Mouse (Mus musculus) cerebellum, adult 9-10 months (tissue): ENCODE results near the gene Tnfrsf8.
"Not testable (repeated sequence)": the region's sequence is repeated elsewhere in the genome, so short reads cannot be mapped to it uniquely, and the experiment has no call there.

ENCODE experiments used
- DNase-seq: peaks from one replicate; pipeline ENCODE4 v3.0.0; 2022

Tnfrsf8 gene

DNA sequence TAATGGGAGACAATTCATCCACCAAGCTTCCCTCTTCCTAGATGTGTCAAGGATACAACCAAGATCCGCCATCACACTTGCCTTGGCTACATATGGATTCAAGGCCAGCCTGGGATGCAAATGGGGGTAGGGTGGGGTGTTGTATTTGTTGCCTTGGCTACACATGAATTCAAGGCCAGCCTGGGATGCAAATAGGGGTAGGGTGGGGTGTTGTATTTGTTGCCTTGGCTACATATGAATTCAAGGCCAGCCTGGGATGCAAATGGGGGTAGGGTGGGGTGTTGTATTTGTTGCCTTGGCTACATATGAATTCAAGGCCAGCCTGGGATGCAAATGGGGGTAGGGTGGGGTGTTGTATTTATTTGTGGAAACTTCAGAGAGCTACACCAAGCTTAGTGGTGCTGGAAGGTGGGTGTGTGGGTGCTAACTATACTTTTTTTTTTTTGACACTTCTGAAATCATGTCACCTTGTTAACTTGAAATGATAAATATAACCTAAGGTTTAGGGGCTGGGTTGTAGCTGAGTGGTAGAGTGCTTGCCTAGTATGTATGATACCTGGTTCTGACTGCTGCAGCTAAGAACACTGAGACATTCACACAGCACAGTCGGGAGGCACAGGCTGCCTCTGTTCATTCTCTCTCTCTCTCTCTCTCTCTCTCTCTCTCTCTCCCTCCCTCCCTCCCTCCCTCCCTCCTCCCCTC lies 9.2 kb downstream of the Tnfrsf8 start:
- DNase-seq = not testable (repeated sequence)

DNA sequence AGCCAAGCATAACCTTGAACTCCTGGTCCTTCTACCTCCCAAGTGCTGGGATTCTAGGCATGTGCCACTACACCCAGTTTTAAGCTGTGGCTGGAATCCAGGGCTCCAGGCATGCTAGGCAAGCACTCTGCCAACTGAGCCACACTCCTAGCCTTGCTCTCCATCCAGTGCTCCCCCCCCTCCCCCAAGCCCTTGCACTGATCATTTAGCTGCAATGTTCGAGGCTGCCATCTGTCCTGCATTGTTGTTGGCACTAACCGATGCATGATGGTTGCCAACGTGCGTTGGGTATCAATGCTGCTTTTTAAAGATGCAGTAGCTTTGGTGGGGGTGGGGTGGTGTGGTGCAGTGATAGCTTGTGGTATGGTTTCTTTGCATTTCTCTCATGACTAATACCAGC lies 10.9 kb downstream of the Tnfrsf8 start:
- DNase-seq = no peak

DNA sequence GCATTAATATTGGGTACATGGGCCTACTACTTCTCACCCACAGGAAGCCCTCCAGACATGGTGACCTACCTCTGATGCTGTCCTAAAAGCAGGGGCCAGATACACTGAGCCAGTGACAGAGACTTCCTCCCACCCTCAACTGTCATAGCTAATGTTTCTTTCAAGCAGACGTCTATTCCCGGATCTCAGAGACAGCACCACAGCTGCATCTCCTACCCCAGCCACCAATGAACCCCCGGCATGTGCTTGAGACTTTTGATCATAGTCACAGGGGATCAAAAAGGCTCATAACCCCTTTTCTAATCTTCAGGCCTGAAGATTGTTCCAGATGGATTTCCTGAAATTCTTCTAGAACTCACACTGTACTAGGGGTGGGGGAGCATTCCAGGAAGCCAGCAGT lies 12.9 kb downstream of the Tnfrsf8 start:
- no peak for DNase-seq

DNA sequence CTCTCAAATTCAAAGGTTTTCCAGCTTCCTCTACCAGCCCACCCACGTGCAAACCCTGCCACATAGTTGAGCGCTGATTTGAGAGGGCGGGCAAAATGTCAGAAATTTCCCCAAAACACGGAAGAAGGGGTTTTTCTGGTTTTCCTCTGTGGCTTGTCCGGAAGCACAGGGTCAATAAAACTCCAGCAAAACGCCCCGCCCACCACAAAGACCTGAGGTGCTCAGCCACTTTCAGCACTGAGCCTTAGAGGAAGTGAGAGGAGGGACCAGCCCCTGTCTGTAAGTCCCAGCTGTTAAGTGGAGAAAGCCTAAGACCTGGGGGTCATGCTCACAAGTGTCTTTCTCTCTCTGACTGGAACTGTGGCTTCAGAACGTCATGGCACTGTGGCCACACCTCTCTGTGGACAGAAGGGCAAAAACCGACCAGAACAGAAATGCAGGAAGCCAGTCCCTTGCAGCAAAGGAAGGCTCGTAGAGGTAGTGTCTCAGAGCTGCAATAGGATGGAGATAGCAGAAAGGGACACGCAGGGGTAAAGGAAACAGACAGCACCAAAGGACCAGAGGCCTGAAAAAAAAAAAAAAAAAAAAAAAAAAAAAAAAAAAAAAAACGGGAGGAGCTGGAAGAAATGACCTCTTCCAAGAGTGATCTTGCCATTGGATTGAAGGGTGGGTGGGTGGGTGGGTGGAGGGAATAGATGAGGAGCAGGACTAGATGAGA lies 14.6 kb downstream of the Tnfrsf8 start:
- DNase-seq = no peak

DNA sequence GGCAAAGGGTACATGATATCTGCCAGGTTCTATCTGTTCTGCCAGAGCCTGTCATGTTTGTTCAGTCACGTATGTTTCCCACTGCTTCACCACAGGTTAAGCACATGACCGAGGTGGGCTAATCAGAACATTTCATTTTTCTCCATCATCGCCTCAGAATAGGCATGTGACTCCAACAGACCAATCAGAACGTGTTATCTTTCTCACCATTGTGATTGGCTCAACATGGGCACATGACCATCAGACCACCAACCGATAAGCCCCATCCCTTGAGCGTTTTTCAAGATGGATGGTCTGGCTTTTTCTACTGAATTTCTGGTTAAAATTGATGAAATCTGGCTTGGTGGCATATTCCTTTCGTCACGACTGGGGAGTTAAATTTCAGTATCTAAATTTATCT lies 15.6 kb downstream of the Tnfrsf8 start:
- DNase-seq = no peak

DNA sequence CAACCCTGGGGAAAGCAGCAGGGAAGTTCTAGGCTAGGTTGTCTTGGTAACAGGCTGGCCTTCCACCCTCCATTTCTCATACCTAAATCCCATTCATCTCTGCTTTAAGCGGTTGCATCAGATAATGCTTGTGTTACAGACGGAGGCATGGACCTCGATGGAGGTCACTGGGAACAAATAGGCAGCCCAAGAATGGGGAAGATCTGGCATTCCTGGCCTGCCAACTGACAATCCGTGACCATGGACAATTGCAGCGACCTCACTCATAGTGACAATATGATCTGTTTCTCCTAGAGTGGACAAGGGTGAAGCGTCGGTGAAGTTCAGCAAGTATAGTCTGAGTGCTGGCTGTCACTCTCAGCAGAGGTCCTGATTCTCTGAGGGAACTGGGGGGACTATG lies 16.1 kb downstream of the Tnfrsf8 start:
- DNase-seq = no peak

DNA sequence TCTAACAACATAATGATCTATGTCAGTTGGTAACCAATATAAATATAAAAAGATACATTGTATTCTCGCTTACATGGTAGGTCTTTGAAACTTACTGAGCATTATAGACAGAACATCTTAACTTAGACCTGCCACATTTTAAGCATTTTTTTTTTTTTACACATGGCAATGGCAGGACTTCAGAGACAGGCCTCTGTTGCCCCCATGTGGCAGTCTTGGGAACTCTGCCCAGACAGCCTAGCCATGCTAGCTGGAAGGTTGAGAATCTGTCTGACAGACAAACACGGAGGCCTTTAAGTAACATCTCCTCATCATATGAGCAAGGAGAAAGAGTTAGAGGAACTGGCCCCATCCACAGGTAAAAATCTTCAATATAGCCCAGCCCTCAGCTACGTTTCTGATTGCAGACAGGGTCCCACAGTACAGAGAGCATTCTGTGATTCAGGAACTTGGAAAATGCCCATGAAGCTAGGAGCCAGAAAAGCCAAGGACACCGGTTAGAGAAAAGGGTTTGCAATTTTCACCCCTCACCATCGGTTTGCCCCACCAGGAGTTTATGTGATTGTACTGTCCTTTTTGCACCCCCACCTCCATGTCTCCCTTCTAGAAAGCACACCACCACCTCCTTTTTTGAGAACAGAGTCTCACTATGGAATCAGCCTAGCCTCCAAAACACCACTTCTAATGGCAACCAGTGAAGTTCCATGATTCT lies 19.2 kb downstream of the Tnfrsf8 start:
- no peak for DNase-seq

DNA sequence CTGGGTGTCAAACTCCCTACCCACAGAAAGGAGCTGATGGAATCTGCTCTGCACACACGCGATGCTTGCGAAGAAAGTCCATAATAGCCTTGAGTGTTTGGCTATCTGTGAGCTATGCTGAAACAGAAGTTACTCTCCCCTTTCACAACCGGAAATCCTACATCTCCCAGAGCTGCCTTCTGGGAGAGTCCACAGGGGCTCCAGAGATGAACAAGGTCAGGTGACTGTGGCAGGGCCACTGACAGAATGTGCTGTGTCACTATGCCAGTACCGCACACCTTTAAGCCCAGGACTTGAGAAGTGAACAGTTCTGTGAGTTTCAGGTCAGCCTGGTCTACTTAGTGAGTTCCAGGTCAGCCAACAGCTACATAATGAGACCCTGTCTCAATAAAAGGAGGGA lies 20.4 kb downstream of the Tnfrsf8 start:
- DNase-seq = no peak

DNA sequence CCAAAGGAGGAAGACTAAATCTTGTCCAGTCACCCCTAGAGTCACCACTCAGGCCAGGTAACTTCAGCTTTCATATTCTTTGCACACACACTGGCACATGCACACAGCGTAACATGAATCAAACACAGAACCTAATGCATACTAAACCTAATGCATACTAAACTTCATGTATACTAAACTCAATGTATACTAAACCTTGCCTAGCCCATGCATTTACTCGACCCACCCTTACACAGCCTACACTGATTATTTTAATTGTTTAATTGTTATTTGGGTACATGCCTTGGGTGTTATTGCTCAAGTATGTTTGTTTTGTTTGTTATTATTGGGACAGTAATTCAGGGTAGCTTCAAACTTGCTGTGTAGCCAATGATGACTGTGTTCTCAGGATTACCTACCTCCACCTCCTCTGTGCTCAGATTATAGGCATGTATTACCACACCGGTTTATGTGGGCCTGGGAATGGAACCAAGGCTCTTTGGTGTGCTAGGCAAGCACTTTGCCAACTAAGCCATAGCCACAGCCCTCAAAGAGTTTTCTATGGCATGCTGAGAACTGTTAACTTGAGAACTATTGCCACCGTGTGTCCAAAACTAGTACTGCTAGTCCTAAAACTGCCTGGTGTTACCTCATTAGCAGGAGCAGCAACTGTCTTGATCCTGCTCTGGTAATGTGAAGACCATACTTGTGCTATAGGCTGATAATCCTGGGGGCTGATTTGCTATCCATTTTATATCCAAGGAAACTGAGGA lies 28.4 kb downstream of the Tnfrsf8 start:
- peak; percentile 37 for DNase-seq

DNA sequence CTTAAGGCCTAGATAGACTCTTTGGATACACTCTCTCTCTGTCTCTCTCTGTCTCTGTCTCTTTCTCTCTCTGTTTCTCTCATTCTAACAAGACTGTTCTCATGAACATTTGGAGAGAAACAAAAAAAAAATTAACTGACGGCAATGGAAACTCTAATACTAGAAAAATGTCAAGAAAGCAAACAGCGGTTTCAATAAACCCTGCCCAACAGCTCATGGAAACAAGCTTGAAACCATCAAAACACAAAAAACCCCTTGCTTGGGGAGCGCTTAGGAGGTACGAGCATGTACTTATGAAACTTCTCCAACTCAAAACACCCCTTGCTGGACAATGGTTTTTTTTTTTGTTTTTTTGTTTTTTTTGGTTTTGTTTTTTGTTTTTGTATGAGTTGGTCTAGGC lies 30.3 kb downstream of the Tnfrsf8 start:
- no peak for DNase-seq

DNA sequence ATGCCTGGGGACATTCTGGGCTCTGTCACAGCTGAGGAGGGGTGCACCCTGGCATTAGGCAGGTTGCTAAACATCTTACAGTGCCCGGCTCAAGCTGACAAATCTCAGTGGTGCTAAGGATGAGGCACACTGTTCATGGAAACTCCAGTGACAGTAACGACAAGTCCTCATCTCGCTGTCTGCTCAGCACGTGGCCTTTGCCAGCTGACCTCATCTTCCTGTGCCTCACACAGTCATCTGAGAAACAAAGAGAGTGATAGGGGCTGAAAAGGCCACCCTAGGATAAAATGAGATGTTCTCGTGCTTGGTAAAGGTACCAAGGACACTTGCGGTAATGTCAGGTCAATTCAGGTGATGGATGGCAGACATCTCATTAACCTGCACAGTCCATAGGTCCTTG lies 31.5 kb downstream of the Tnfrsf8 start:
- DNase-seq = no peak

DNA sequence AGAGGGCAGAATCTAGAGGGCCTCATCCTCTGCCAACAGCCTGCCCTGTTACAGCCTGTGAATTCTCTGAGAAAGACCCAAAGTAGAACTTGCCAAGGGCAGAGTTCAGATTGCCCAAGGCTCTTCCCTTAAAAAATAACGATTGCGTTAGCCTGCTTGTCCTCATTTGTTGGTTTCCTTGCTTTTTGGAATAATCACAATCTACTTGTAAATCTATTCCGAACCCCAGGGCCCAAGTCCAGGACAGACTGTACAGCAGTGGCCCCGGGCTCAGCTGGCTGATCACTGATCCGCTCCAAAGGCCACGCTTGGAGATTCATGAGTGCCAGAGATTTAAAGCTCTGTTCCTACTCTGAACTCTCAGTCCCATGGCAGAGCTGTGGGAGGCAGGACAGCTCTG lies 34.0 kb downstream of the Tnfrsf8 start:
- no peak for DNase-seq

DNA sequence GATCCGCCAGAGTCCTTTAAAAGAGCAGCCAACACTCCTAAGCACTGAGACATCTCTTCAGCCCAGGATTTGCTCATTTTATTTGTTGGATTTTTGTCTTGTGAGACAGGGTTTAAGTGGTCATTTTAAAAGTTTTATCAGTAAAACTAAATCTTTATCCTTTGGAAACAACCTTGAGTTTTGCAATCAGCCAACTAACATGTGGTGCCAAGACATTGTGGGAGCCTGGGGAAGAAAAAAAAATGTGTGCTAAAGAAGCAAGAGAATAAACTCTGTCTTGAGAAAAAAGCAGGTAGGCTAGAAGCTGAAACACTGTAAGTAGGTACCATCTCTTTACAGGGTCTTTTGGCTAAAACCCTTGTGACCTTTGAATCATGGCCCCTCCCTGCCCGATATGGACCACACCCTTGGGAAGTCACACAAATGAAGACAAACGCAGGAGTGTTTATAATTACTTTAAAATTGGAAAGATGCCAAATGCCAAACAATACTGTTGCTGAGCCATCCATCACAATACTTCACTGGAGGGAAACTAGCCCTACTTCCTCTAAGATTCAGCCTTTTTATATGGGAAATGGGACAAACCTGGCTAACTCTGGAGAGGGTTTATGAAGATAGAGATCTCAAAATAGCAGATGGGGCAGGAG lies 36.1 kb downstream of the Tnfrsf8 start:
- DNase-seq = no peak

DNA sequence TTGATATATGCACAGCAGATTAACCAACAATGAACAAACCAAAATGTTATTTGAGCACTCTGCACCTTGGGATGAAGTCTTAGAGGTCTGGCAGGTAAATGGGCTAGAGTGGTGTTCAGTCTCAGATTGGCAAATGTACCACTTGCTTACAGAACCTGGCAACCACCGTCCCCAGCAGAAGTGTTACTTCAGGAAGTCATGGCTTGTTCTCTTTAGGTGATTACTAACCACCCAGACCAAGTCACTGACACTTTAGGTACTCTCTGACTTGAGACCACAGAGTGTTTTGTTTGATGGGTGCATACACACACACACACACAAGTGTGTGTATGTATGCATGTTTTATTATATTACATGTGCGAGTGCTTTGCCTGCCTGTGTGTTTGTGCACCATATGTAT lies 36.7 kb downstream of the Tnfrsf8 start:
- no peak for DNase-seq

DNA sequence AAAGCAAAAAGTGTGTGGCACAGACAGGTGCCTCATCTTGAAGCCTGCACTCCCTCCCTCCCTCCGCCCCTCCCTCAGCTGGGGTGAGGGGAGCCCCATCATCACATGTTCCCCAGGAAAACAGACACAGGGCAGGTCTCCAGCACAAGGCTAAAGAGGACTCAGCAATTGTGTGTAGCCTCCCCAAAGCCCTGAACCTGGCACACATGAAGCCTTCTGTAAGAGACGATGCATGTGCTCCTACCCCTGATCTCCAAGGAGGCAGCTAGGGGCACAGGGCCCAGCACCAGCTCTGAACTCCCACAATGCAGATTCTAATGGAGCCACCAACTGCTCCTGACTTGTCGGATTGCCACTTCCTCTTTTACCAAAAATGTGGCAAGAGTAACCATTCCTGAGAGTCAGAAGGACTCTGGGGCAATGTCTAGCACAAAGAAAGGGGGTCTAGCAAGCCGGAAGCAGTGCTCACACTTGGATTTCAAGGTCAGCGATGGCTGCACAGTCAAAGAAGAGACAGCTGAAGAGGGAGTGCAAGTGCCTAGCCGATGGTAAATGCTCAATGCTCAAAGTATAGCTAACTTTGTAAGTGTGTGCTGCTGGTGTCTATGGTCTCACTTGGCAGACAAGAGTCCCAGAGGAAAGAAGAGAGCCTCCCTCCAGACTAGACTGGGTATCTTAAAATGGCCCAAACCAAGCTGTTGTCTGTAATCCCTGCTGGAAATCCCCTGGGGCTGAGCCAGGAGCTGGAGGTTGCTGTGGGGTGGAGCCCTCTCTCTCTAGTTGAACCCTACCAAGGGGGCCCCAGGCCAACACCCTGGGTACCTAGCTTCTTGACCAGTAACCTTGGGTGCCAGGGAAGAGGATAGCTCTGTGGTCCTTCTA lies 38.4 kb downstream of the Tnfrsf8 start:
- DNase-seq = no peak

DNA sequence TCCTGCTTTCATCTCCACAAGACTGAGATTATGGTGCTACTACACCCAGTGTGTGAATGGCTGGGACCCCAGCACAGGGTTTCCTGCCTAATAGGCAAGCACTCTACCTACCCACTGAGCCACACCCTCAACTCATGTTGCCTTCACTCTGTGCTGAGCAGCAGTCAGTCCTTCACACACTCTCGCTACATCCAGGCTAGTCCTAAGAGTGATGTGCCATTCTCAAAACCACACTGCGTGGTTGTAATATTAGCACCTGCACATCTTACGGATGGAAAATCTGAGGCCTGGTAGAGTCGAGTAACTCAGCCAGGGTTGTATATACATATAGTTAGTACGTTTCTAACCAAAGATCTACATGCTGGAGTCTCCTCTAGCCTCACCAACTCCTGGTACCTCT lies 40.1 kb downstream of the Tnfrsf8 start:
- DNase-seq = no peak

DNA sequence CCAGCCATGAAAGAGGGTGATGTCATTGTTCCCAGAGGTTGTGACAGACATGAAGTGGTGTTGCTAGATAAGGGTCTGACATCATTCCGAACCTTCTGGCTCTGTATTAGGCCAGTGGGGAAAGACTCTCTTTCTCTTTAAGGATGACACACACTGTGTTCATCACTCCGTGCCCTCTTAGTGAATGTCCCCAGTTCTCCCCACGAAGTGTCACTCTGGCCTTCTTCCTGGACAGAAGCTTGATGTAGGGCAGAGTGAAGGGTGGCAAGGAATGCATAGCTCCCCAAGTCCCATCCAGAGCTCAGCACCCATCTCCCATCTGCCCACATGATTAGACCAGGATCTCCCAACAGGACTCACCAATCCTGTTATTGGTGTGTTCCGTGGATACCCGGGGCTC lies 41.0 kb downstream of the Tnfrsf8 start:
- DNase-seq = no peak

DNA sequence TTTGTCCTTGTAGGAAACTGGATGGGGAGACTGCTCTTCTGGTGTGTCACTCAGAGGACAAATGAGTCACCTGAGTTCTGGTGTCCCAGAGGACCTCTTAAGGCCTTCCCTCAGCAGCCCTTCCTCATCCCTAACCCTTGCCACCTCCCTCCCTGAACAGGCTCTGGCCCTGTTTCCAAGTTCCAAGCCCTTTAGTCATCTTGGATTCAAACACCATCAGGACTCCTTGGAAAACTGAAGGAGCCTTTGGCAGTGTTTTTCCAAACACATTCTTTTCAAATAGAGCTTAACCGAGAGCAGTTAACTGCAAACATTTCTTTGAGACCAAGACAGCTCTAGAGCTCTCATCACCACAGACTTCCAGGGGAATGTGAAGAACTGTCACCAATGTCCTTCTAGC lies 42.2 kb downstream of the Tnfrsf8 start:
- no peak for DNase-seq

DNA sequence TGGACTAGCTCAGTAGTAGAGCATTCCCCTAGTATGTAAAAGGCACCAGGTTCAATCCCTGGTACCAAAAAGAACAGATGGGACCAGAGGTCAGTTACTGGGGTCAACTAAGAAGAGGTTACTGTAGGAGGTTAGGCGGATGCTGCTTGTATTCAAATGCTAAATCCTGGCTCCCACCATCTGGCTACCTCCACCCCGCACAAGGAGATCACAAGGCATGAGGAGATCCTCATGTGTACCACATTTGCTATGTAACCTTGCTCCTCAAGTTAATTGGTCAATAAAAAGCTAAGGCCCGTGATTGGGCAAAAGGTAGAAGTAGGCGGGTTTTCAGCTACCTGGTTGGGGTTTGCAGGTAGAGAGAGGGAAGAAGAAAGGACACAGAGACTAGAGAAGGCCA lies 43.3 kb downstream of the Tnfrsf8 start:
- DNase-seq = no peak

DNA sequence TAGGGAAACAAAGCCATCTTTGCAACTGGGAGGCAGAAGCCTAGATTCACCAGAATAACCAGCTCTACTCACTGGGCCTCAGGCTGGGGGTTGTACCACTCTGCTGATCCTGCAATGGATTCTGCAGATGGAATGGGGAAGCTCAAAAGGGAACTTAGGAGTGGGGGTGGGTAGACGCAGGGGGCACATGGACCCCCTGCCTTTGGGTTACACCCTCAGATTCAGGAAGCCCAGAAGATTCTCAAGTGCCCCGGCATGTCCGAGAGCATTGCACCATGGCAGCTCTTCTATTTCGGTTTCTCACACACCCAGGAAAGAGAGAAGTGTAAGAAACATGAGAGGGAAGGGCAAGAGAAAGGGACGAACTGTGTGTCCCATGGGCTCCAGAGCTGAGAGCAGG lies 44.8 kb downstream of the Tnfrsf8 start:
- no peak for DNase-seq

DNA sequence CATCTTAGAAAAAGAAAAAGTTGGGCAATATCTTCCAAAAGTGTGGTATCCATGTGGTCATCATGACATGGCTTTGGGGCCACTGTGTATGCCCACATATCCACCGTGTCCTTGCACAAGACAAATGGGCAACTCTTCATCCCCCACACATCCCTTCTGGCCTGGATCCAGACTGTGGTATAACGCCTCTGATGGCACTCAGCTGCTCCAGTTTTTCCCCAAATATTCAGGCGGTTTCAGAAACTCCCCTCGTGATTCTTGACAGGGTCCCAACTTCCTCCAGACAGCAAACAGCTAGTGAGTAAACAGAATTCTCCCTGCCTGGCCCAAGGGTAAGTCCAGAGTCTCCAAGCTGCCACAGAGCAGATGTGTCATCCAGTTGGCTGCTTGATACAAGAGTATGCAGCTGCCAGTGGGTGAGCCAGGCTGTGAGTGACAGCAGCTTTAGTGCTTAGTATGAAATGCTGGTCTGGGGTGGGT lies 47.3 kb downstream of the Tnfrsf8 start:
- DNase-seq = no peak

DNA sequence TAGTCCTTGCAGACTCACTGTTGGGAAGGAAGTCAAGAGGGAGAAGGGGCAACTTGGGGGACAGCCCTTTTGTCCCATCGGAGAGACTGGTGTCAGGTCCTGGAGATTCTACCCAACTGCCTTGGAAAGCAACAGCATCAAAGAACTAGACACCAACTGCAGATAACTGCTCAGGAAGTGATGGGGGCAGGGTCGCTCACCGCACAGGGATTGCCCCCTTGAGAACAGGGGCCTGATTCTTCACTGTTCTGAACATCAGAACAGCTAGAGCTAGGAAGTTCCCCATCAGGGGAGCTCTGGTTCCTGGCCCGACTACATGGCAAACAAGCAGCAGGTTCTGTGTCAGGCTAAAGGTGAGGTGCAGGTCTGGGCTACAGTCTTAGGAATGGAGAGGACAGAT lies 48.5 kb downstream of the Tnfrsf8 start:
- no peak for DNase-seq
